Mouse (Mus musculus) neural tube, embryonic 12.5 days (tissue): Measurements from ENCODE around the gene Hist2h3c1. TPM values are rescaled to one million over a fixed set of nuclear protein-coding genes. Genes with fewer than 3 reads are reported as not detected.
A peak's percentile ranks its signal among the peaks of the same experiment; 100 is the strongest.

Experiments
- ATAC-seq: fragments of 200-750 bp; cut with Nextera tagmentation; 2 replicates; pipeline ENCODE4 v1.8.0; 2017; ENCODE audit warnings: low read depth, mild to moderate bottlenecking, moderate TSS enrichment, moderate library complexity; ENCODE audit not compliant: low FRiP score
- H3K27ac ChIP-seq: fragments of 300-500 bp; sonication (generic); 2 replicates; pipeline ENCODE4 v1.5.1; 2016
- H3K27me3 ChIP-seq: fragments of 300-500 bp; sonication (generic); replicated peaks from 2 replicates; pipeline ENCODE4 v1.6.1; 2016; ENCODE audit warnings: mild to moderate bottlenecking
- H3K36me3 ChIP-seq: fragments of 300-500 bp; sonication (generic); 2 replicates; pipeline ENCODE4 v1.6.1; 2016; ENCODE audit warnings: mild to moderate bottlenecking
- H3K4me1 ChIP-seq: fragments of 300-500 bp; sonication (generic); 2 replicates; pipeline ENCODE4 v1.6.1; 2016
- H3K4me2 ChIP-seq: fragments of 300-500 bp; sonication (generic); replicated peaks from 2 replicates; pipeline ENCODE4 v1.6.1; 2016; ENCODE audit warnings: mild to moderate bottlenecking
- H3K4me3 ChIP-seq: fragments of 300-500 bp; sonication (generic); 2 replicates; pipeline ENCODE4 v1.5.1; 2016
- H3K9ac ChIP-seq: fragments of 300-500 bp; sonication (generic); 2 replicates; pipeline ENCODE4 v1.6.1; 2016; ENCODE audit warnings: mild to moderate bottlenecking
- H3K9me3 ChIP-seq: fragments of 300-500 bp; sonication (generic); 2 replicates; pipeline ENCODE4 v1.6.1; 2016; ENCODE audit warnings: mild to moderate bottlenecking
- WGBS: fragments of 180-500 bp; shearing (Covaris S2); methylation state at CpG from one replicate; pipeline ENCODE4 v1.1.7; 2016; 5-methylcytosine and 5-hydroxymethylcytosine counted together
- polyA plus RNA-seq: library from polyadenylated mRNA; unstranded; fragments of >200 nt; fragmentation: Nextera tagmentation; extraction: Ambion mirVana; gene quantifications from 2 replicates; pipeline ENCODE4 v1.2.1, GENCODE M21; 2016

Gene Hist2h3c1
- polyA plus RNA-seq, 1 experiment from 2014 or later, result 1.1 TPM

DNA sequence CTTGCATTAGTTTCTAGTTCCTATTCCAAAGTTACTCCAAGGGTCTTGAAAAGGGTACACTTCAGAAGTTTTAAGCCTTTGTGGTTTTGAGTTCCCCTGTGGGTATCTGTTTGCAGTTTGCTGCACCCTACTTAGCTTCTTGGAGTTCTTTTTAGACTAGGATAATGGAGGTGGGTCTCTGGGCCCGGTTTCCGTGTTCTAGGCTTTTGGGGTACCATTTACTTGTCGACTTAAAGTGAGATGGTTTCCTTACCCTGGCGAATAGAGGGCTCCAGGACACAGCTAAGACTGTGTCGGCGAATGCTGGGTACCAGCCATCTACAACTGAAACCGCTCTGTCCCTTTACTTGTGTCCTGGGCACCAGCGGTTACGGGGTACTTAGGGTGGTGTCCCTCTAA lies 24.8 kb upstream of the Hist2h3c1 start:
- H3K4me2 ChIP-seq, result peak overlapping the region; percentile 80
- no peaks in the 10 kb centered on the region for H3K36me3 ChIP-seq
- peak overlapping the region; percentile 94 for H3K27ac ChIP-seq
- peak overlapping the region; percentile 73 for H3K9ac ChIP-seq
- WGBS, result 20% methylated on average over 9 of the region's 9 CpGs
- H3K4me1 ChIP-seq, result peaks cover 17% of the 10 kb centered on the region; the same call in 1 of the 2 replicates
- no peaks in the 10 kb centered on the region for H3K9me3 ChIP-seq
- ATAC-seq, result no peak
- peak overlapping the region; percentile 65 for H3K4me3 ChIP-seq
- no peaks in the 10 kb centered on the region for H3K27me3 ChIP-seq

DNA sequence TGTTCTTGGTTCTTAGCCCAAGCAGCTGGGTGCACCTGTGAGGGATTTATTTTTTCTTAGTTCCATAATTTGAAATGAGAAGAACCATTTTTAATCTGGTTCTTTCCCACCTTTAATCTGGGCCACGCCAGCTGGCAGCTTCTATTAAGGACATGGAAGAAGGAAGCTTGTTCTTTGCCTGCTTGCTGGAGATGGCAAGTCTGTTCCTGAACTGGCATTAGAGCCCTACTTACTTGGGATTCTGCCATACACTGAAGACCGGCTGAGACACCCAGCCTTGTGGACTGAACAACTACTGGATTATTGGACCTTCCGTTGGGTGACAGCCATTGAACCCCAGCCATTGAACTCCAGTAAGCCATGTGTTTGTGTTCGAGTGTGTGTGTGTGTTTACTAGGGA lies 23.7 kb upstream of the Hist2h3c1 start:
- Histone ChIP-seq H3K9ac (no peak overlapping the region), H3K4me2 (peak overlapping the region; percentile 80; the same call in 1 of the 2 replicates), H3K4me1 (peaks cover 17% of the 10 kb centered on the region; the same call in 1 of the 2 replicates), H3K4me3 (no peak overlapping the region), H3K36me3 (no peaks in the 10 kb centered on the region), H3K27me3 (no peaks in the 10 kb centered on the region), H3K9me3 (no peaks in the 10 kb centered on the region), H3K27ac (no peak overlapping the region)
- WGBS, result 93% methylated on average over 4 of the region's 4 CpGs
- ATAC-seq, result no peak

DNA sequence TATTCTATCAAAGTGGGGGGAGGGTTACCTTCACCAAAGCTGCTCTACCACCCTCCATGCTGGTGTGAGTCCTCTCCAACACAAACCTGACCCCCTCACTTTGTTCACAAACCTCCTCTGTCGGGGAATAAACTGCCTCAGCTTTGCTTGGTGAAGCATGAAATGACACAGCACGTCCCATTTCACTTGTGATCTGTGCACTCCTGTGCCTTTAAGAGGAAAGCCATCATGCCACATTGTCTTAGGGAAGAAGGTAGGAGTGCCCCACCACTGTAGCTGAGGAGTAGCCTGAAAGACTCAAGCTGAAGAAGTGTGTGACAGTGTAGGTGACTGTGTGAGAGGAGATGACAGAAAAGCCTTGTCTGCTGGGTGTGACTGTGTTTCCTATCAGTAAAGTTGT lies 21.1 kb upstream of the Hist2h3c1 start:
- no peak for ATAC-seq
- no peak overlapping the region for H3K4me2 ChIP-seq

DNA sequence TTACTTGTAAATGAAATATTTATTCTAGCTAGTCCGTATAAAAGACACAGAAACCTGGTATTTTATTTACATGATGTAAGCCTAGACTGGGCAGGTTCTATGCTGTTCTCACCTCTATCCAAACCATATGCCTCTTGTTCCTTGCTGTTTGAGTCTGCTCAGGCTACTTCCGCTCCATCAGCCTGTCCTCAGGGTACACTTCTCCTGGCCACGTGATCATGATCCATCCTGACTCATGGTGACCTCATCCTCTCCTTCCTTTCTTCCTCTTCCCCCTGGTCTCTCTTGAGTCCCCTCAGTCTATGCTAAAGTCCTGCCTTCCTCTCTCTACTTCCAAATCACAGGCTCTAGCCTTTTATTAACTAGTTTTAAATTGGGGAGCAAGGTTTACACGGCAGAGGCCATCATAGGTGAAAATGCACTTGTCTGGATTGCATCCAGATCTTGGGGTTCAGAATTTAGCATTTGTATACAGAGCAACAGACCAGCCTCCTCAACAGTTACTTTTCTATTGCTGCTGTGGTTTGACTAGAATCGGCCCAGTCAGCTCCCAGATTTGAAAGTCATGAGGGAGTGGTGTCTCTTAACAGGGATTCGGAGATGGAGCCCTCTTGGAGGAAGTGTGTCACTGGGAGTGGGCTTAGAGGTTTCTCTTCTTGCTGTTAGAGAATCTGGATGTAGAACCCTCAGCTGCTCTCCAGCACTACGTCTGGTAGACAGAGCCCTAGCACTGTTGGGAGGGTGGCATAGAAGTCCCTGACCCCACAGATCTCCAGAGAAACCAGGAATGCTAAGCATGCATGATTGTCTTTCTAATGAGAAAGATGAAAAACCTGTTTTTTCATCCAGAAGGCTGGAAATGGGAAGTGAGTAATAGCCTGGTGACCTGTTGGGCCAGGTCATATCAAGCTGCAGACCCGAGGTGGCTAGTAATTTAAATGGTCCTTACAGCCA lies 19.5 kb upstream of the Hist2h3c1 start:
- no peaks in the 10 kb centered on the region for H3K36me3 ChIP-seq

More for the DNA sequence above, 21.1 kb upstream of the Hist2h3c1 start:
- Histone ChIP-seq H3K27me3 (no peaks in the 10 kb centered on the region), H3K27ac (no peak overlapping the region), H3K9ac (no peak overlapping the region), H3K36me3 (no peaks in the 10 kb centered on the region), H3K4me1 (peaks cover 10% of the 10 kb centered on the region; the same call in 1 of the 2 replicates), H3K9me3 (no peaks in the 10 kb centered on the region), H3K4me3 (no peak overlapping the region)
- WGBS, result 13% methylated on average over 2 of the region's 2 CpGs

DNA sequence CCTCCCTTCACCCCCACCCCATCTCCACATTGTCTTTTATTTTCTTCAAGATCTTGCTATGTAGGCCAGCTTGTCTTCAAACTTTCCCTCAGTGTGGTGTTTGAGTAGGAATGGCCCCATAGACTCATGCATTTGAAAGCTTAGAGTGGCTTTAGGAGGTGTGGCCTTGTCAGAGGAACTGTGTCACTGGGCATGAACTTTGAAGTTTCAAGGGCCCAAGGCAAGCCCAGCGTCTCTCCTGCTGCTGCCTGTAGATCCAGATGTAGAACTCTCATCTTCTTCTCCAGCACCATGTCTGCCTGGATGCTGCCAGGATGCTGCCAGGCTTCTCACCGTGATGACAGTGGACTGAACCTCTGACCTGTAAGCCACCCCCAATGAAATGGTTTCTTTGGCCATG lies 17.7 kb upstream of the Hist2h3c1 start:
- Histone ChIP-seq H3K27me3 (no peaks in the 10 kb centered on the region), H3K9ac (no peak overlapping the region), H3K9me3 (no peaks in the 10 kb centered on the region), H3K4me1 (no peaks in the 10 kb centered on the region), H3K4me3 (no peak overlapping the region), H3K36me3 (no peaks in the 10 kb centered on the region), H3K27ac (no peak overlapping the region), H3K4me2 (no peak overlapping the region)
- WGBS, result 71% methylated on average over 2 of the region's 2 CpGs
- no peak for ATAC-seq

More for the DNA sequence above, 19.5 kb upstream of the Hist2h3c1 start:
- Histone ChIP-seq H3K27me3 (no peaks in the 10 kb centered on the region), H3K4me1 (no peaks in the 10 kb centered on the region; the same call in 1 of the 2 replicates), H3K27ac (no peak overlapping the region), H3K9ac (no peak overlapping the region), H3K4me3 (no peak overlapping the region), H3K4me2 (no peak overlapping the region), H3K9me3 (no peaks in the 10 kb centered on the region)
- ATAC-seq, result no peak
- WGBS, result 79% methylated on average over 8 of the region's 8 CpGs

DNA sequence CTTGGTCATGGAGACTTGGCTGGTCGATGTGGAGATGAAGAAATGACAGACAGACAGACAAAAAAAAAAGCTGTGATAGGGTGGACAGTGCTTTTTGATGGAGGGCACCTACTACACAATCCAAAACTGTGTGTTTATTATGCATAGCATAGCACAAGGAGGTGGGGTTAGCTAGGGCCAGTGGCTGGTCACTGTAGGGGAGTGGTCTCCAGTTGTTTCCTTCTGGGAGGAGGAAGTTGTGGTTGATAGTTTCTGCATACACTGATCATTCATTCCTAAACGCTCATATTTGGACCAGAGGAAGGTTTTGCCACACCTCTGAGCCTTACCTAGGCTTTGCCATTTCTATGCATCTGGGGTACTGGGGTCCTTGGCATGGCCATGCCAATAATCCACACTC lies 16.1 kb upstream of the Hist2h3c1 start:
- no peak overlapping the region for H3K9ac ChIP-seq
- no peaks in the 10 kb centered on the region for H3K27me3 ChIP-seq
- H3K27ac ChIP-seq, result no peak overlapping the region
- no peaks in the 10 kb centered on the region for H3K36me3 ChIP-seq
- ATAC-seq, result no peak
- no peaks in the 10 kb centered on the region for H3K4me1 ChIP-seq
- no peak overlapping the region for H3K4me2 ChIP-seq
- H3K9me3 ChIP-seq, result no peaks in the 10 kb centered on the region
- no peak overlapping the region for H3K4me3 ChIP-seq
- WGBS, result 76% methylated on average over 2 of the region's 2 CpGs

DNA sequence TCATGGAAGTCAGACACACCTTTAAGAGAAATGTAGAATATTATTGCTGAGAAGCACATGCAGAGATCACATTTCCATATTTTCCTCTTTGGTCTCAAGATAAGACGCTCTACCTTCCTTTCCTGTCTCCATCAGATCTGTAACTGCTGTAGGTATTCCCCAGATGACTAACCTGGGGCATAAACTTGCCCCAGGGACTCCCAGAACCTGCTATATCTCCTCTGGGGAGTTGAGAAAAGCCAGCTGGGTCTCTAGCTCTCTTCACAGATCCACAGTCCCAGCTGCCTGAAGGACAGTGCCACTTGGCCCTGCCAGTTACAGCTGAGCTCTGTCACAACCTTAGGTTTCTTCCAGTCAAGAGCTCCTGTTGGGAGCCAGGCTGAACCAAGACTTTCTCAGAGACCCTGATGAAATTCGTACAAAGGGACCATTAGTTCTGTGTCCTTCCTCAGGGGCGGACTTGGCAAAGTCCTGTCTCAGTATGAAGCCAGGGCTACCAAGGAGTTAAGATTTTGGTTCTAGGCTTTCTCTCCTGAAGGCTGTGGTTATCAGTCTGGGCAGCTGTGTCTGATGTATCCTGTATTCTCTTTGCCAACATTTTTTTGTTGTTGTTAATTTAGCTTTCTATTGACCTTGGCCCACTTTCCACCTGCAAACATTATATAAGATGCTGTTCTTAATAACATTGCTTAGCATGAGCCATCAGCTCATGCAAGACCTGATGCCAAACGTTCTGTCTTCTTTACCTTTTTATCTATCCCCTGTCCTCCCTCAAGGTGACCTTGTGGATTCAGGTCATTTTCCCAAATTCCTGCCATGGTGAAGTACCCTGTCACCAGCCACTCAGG lies 15.4 kb upstream of the Hist2h3c1 start:
- Histone ChIP-seq H3K27me3 (no peaks in the 10 kb centered on the region), H3K4me3 (no peak overlapping the region), H3K9me3 (no peaks in the 10 kb centered on the region), H3K4me1 (no peaks in the 10 kb centered on the region), H3K9ac (no peak overlapping the region), H3K27ac (no peak overlapping the region), H3K36me3 (no peaks in the 10 kb centered on the region), H3K4me2 (no peak overlapping the region)
- ATAC-seq, result no peak
- WGBS, result 77% methylated on average over 4 of the region's 4 CpGs

DNA sequence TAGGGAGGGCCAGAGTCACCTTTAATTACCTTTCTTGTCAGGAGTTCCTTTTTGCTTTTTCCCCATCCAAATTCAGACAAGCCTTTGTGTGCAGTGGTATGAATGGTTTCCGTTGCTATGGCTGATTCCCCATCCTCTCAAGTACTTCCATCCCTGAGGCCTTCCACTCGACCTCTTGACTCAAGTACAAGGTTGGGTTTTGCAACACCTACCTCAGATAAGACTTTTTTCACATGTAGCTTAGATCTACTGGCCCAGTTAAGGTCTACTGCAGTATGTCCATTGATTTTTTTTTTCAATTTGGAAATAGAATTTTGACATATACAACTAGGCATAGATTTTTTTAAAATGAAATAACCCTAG lies 14.7 kb upstream of the Hist2h3c1 start:
- Histone ChIP-seq H3K27me3 (no peaks in the 10 kb centered on the region), H3K9ac (no peak overlapping the region), H3K4me2 (no peak overlapping the region), H3K4me1 (no peaks in the 10 kb centered on the region), H3K36me3 (no peaks in the 10 kb centered on the region), H3K4me3 (no peak overlapping the region), H3K27ac (no peak overlapping the region), H3K9me3 (no peaks in the 10 kb centered on the region)
- 65% methylated on average over 2 of the region's 2 CpGs for WGBS
- no peak for ATAC-seq

DNA sequence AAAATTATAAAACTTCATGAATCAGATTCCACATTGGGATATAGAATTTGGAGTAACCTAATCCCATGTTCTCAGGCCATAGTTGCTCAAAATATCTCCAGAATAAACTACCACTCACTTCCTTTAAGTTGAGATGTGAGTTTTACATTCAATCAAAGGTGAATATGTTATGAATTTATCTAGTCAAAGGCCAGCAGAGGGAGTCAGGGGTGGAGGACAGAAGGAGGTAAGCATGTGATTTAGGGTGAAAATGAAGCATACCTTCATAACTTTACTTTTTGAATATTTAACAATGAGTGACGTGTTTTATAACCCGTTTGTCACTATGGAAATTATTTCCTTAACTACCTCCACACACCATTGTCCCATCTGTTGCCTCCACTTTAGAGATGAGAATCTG lies 11.6 kb upstream of the Hist2h3c1 start:
- no peak for ATAC-seq

DNA sequence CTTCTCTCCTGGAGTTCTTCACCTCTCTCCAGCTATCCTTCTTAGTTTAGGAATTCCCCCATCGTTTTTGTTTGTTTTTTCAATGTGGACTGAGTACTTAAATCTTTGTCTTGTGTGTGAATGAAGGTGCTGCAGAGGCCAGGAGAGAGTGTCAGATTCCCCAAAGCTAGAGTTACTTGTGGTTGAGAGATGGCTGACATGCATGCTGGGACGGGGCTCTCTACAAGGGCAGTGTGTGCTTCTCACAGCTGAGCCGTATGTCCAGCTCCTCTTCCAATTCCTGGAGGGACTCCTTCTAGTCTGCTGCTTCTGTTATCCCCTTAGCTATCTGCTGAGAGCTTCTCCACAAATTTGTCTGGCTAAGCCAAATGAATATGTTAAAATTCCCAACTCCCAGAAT lies 10.6 kb upstream of the Hist2h3c1 start:
- Histone ChIP-seq H3K9me3 (no peaks in the 10 kb centered on the region), H3K9ac (no peak overlapping the region), H3K36me3 (no peaks in the 10 kb centered on the region), H3K4me1 (peaks cover 15% of the 10 kb centered on the region), H3K27ac (no peak overlapping the region), H3K4me3 (no peak overlapping the region), H3K27me3 (no peaks in the 10 kb centered on the region), H3K4me2 (0 out of 2 replicates have a peak overlapping the region, but pooled peaks have one; percentile 18)
- 70% methylated on average over 3 of the region's 3 CpGs for WGBS
- ATAC-seq, result no peak

More for the DNA sequence above, 11.6 kb upstream of the Hist2h3c1 start:
- Histone ChIP-seq H3K9ac (no peak overlapping the region), H3K4me2 (no peak overlapping the region), H3K9me3 (no peaks in the 10 kb centered on the region), H3K27me3 (no peaks in the 10 kb centered on the region), H3K27ac (no peak overlapping the region), H3K4me3 (no peak overlapping the region), H3K4me1 (peaks cover 15% of the 10 kb centered on the region), H3K36me3 (no peaks in the 10 kb centered on the region)
- WGBS, result 95% methylated on average over 2 of the region's 2 CpGs

DNA sequence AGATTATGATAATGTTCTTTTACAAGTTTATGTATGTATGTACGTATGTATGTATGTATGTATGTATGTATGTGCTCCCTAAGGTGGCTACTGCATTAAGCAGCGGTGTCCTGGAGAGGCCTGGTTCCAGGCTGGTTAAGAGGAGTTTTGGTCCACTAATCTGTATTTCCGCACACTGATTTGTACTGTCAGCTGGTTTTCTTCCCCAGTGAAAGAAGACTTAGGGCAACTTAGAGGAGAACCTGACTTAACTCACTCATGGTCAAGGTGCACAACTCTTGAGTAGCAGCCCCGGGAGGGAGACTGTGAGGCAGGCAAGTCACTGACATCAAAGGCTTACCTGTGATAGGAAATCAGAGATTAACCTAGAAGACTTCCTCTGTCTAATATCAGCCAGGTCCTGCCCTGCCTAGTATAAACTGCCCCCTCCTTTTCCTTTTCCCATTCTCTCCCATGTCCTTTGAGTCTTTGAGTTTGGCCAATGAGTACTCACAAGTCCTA lies 9.6 kb upstream of the Hist2h3c1 start:
- Histone ChIP-seq H3K4me2 (peak overlapping the region; percentile 56), H3K9me3 (no peaks in the 10 kb centered on the region), H3K36me3 (no peaks in the 10 kb centered on the region), H3K27ac (no peak overlapping the region), H3K4me1 (peaks cover 15% of the 10 kb centered on the region), H3K9ac (no peak overlapping the region), H3K4me3 (0 out of 2 replicates have a peak overlapping the region, but pooled peaks have one; percentile 40), H3K27me3 (no peaks in the 10 kb centered on the region)
- 88% methylated on average over 4 of the region's 4 CpGs for WGBS
- no peak for ATAC-seq

DNA sequence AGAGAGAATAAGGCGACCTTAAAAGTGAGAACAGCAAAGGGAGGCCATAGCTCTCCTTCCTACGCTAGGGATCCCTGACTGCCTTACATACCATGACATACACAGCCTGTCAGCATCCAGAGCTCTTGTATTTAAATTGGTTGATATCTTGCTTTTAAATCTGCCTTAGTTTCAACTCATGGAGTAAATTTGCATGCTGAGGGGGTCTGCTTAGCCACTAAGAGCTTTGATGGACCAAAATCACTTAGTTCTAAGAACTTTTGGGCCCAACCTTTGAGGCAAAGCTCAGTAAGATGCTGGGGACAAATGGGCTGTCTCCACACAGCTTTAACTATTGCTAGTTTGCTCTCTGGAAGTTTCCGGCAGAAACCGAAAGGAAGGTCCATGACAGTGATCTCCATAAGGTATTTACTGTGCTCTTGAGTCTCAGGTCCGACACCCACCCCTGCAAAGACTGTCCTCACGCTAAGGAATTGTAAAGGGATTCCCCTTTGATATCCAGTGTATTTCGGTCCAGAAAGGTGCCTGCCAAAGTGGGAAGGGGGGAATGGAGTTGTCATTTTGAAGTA lies 9.1 kb upstream of the Hist2h3c1 start:
- H3K9me3 ChIP-seq, result no peaks in the 10 kb centered on the region
- WGBS, result 23% methylated on average over 7 of the region's 7 CpGs
- H3K36me3 ChIP-seq, result no peaks in the 10 kb centered on the region
- peak overlapping the region; percentile 64 for H3K9ac ChIP-seq
- no peak for ATAC-seq
- H3K27ac ChIP-seq, result no peak overlapping the region
- peak overlapping the region; percentile 56 for H3K4me2 ChIP-seq
- peaks cover 15% of the 10 kb centered on the region for H3K4me1 ChIP-seq
- peak overlapping the region; percentile 40 for H3K4me3 ChIP-seq
- no peaks in the 10 kb centered on the region for H3K27me3 ChIP-seq
